Mouse (Mus musculus) spleen, embryonic (tissue): ENCODE measurements around the gene Wsb1.
"Not testable (repeated sequence)": the region's sequence is repeated elsewhere in the genome, so short reads cannot be mapped to it uniquely, and the experiment has no call there.

Source experiments
- CTCF ChIA-PET: fragments of 350-600 bp; sonication (Branson Sonifier 250); formaldehyde crosslinking; loops from one replicate; lab custom pipeline; 2022; lab: Charles Lee

Gene Wsb1

DNA sequence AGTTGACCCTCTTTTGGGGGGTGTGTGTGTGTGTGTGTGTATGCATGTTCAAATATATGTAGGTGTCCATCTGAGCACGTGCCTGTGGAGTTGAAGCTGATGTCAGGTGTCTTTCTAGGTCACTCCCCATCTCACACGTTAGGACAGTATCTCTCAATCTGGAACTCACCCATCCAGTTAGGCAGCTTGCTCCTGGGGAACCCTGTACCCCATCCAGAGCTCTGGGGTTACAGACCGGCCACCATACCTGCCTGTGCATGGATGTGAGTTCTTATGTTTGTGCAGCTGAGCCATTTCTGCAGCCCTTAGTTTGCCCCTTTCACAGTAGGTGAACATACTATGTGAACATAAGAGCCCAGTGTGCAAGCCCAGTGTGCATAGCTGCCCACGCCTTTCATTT, 18.6 kb upstream of the Wsb1 start:
- CTCF ChIA-PET: no interaction called here

DNA sequence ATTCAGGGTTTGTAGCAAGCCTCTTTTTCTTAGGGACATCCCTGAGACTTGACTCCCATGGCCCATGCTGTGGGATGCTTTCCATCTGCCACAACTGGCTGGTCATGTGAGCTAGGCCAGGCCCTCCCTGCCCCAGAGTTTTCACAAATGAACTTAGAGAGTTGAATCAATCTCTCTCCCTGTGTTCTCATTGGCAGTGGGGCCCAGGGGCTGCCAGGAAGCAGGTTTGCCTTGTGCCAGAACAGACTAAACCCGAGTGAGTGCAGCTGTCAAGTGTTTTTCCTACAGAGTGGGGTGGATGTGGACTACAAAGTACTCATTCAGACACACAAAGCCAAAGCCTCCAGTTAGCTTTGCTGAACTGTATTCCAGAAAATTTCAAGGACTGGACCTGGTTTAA, 12.7 kb upstream of the Wsb1 start:
- CTCF ChIA-PET: no interaction called here

DNA sequence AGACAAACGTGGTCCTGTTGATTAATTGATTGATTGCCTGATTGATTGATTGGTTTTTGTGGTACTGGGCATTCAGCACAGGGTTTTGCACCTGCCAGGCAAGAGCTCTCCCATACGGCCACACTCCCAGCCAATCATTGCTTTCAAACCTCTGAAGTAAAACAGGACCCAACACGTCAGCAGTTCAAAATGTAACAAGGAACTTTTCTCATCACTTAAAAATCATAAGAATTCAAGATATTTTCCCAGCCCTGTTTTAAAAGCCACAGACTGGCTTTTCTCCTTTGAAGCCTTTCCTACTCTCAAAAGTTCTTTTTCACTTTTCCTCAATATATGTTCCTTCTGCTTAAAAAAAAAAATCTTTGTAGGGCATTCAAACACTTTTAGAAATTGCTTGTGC, 9.9 kb upstream of the Wsb1 start:
- CTCF ChIA-PET: interaction anchor here (0.7 kb wide), 1 partner anchor 740 kb away, joined by 3 read pairs; no protein-coding TSS in a partner anchor

DNA sequence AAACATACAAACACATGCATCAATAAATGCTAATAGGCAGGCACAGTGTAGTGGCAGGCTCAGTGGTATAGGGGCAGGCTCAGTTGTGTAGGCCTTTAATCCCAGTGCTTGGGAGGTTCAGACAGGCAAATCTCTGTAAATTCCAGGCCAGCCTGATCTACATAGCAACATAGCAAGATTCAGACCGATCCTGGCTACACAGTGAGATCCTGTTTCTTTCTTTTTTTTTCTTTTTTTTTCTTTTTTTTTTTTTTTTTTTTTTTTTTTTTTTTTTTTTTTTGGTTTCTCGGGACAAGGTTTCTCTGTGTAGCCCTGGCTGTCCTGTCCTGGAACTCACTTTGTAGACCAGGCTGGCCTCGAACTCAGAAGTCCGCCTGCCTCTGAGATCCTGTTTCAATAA, 5.7 kb upstream of the Wsb1 start:
- CTCF ChIA-PET: not testable (repeated sequence)

DNA sequence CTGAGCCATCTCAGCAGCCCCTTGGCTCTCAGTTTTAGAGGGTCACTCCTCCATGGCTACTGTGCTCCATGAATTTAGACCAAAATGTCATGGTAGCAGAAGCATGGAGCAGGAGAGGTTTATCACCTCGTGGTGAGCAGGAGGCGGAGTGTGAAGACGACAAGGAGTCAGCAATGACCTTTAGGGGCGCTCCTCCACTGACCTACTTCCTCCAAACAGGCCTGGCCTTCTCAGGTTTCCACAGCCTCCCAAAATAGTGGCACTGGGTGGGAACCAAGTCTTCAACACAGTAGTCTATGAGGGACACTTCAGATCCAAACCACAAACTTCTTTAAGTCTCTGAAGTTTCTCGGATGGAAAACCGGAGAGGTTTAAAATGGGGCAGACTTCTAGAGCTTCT, 4.3 kb upstream of the Wsb1 start:
- CTCF ChIA-PET: no interaction called here

DNA sequence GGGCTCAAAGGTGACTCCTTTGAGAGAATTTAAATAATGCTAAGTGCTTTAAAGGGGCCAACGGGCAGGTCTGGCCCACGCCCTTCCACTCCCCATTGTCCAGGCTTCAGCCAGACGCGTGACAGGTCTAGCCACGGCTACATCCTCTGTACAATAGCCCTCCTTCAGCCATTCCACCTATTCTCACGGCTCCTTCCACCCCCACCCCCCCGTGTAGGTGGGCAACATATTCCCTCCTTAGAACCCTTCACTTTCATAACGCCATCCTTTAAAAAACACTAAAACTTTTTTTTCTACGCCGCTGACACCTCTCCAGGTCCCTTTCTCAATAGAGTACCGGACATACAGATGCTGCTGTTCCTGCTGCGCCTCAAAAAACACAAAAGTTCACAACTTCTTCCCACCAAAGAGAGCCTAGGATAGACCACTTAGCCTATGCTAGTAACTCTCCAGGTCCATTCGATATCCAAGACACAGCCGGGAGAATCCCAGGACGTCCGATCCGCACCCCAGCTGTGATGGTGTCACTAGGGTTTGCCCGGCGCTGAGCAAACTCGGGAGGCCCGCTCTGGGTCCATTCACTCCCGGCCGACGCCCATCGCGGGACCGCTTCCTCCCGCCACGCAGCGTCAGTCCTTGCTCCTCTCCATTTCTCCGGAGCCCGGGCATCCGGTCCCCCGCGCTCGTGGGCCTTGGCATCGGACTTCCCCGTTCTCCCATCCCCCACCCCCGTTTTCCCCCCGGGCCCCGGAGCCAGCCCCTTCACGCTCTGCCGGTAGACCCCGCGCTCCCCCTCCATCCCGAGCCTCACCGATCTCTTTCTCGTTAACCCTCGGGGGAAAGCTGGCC, 705 bp downstream of the Wsb1 start:
- CTCF ChIA-PET: no interaction called here

DNA sequence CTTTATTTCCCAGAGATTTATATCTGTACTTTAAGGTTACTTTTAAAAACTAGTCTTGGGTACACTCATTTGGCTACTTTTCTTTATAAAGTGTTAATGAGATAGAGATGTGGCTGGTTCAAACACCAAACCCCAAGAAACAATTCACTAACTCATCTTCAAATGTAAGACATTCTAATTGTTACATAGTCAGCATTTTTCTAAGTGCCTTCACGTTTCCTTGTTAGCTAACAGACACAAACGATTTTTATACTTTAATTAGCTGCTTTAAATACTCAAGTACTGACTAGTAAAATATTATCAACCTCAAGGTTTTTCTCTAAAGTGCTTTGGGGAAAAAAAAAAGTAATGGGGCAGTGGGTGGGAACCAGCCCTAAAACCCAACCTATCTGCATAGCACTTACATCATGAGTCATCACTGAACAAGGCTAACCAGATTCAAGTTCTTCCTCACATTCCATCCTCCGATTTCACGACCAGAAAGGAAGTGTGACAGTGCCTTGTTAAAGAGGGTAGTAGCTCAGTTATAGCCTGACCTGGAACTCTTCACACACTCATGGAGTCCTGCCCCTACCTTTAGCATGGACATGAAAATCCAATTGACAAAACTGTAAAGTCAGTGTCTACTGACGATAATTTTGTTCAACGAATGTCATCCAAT, 1.5 kb downstream of the Wsb1 start:
- CTCF ChIA-PET: interaction anchor here (0.9 kb wide), 1 partner anchor 39 kb away, joined by 4 read pairs; no protein-coding TSS in a partner anchor

DNA sequence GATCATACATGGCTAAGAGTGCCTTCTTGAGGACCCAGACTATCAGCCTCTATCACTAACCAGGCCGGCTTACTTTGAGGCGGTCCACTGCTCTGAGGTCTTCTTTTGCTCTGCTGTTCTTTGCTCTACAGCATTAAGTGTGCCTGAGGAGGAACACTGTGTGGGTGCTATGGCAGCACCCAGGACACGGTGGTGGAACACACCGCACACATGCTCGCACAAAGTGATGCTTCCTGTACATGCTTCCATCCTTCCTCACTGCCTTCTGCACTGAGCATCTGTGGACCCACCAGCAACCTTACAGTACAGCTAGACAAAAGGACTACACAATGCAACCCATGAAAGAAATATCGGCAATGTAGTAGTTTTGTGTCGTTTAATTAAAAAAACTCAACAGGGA, 15.4 kb downstream of the Wsb1 start:
- CTCF ChIA-PET: interaction anchor here (0.6 to 0.7 kb wide), 2 partner anchors 15 to 49 kb away, joined by 3 read pairs; no protein-coding TSS in a partner anchor

DNA sequence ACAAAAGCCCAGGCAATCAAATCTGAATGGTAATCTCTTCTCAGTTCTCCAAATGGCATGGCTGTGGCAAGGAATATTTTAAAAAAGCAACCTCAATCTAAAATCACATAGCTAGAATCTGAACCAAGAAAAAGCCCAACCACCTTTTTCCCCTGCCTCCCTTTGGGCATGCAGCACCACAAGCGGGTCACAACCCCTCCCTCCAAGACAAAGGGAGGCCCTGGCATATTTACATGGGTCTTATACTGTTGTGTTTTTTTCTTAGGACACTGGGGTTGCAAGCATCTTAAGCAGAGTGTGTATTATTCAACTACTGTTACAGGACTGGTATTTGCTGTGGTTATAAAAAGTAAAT, 16.1 kb downstream of the Wsb1 start:
- CTCF ChIA-PET: interaction anchor here (0.7 kb wide), 1 partner anchor 50 kb away, joined by 3 read pairs; no protein-coding TSS in a partner anchor

DNA sequence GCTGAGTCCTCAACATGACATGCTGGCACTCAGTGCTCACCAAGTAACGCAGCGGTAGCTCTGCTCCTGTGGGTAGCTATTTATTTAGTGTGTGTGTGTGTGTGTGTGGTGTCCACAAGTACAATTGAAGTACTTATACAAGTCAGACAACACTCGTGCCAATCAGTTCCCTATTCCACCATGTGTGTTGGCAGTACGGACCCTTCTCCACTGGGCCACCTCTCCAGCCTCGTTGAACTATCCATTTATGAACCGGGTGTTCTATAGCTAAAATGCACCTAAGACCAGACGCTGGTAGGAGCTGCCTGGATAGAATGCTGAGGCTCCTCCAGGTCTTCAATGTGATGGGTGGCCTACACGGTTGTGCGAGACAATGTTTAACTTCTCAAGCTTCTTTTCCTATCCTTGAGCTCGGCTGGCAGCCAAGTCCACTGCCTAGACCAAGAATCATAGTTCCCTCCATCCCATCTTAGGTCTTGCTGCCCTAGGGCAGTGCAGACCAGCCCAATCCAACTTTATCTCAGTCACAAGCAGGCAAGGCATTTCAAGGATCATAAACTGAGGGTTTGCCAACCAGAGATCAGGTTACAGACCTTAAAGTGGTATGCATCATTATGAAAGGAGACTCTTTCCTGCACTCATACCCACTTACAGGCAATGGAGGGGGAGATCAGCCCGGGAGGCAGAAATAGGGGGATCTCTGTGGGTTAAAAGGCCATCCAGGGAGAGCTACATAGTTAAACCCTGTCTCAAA, 16.6 kb downstream of the Wsb1 start:
- CTCF ChIA-PET: no interaction called here

DNA sequence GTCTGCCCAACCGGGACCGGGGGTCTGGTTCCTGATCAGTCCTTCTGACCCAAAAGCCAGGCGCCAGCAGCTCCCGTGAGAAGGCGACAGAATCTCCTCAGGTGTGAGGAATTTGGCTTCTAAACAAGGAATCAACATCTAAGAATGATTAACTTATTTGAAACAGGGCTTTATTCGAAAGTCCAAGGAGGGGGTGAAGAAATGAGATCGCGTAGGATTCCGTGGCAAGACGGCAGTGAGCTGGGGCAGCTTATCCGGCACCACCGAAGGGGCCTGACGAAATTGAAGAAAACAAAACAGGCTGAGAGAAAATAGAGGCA, 24.3 kb downstream of the Wsb1 start:
- CTCF ChIA-PET: no interaction called here

DNA sequence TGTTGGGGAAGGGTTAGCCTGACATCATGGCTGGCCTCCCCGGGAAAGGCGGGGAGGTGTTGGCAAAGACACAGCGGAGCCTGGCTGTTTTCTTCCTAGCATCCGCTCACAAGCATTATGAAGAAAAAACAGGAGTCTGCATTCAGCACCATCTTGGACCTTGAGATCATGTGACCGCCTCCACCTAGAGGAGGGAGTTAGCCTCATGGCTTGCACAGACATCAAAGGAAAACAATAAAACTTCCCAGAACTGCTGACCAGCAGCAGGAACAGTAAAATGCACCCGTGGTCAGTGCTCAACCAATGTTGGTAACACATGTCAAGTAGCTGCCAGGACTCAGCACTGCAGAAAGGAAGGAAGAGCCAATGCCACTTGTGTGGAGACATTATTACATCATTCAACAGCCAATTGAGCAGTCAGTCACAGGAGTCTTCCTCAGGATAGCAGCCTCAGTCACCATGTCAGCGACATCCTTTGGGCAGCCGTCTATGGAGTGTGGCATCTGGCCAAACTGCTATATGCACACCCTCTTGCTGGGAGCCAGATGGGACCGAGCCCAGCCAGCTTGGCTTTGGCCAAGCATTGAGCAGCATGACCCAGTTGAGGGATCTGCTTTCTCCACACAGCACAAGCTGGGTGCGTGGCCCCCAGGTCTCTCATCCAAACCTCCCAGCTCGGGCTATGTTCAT, 24.8 kb downstream of the Wsb1 start:
- CTCF ChIA-PET: no interaction called here

DNA sequence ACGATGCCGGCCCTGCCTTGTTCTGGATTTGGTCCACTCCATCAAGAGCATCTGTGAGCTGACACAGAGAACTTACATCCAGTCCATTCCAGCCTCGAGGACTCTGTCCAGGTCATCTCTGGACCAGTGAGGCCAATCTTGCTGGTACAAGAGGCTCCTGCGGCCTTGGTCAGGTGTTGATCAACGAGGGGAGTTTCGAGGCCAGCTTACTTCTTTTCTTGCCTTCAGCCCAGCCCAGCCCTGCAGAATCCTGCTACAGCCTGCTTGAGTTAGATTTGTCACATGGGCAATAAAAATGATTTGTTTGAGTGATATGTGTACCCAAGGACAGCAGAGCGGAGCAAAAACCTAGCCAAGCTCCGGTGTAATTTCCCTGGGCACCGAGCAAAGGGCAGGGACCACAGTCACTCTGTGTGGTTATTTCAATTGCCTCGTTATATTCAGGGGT, 25.4 kb downstream of the Wsb1 start:
- CTCF ChIA-PET: interaction anchor here (0.5 to 0.6 kb wide), 2 partner anchors 10 to 146 kb away, joined by 3 to 16 read pairs; no protein-coding TSS in a partner anchor

DNA sequence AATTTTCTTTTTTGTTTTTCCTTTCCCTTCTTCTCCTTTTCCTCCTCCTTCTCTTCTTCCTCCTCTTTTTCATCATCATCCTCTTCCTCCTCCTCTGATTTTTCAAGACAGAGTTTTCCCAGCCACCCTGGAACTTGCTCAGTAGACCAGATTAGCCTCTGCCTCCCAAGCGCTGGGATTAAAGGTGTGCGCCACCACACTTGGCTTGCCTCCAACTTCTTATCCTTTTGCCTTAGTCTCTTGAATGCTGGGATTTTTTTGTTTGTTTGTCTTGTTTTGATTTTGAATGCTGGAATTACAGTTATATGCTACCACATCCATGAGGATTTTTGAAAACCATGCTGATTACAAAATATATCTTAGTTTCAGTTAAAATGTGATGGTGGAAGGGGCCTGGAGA, 26.4 kb downstream of the Wsb1 start:
- CTCF ChIA-PET: no interaction called here

DNA sequence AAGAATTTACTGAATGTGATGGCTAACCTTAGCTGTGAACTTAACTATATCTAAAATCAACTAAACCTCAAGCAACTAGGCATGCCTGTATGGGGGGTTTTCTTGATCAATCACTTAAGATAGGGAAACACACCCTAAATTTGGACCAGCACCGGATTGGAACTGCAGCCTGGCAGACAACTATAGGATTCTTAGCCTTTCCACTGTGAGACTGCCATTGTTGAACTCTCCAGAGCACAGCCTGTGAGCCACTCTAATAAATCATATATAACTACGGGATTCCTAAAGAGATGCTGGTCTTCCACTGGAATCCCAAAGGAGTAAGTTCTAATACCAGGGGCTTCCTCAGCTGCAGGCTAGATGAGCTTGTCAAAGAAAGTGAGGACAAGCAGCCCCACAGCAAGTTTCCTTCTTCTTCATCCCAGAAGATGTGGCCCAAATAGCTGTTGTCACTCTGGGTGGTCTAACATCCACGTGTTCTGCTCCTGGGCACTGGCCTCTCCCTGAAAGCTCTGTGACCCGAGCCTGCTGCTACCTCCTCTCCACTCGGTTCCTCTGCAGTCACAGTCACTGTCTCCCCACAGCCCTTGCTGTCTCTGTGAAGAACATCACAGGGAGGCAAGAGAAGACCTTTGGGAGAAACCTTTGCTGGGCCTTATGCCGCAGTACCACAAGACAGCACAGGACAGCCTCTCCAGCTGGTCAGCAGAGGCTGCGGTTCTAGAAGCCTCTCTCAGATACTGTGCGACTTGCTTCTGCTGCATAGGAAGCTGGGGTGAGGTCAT, 28.9 kb downstream of the Wsb1 start:
- CTCF ChIA-PET: no interaction called here

DNA sequence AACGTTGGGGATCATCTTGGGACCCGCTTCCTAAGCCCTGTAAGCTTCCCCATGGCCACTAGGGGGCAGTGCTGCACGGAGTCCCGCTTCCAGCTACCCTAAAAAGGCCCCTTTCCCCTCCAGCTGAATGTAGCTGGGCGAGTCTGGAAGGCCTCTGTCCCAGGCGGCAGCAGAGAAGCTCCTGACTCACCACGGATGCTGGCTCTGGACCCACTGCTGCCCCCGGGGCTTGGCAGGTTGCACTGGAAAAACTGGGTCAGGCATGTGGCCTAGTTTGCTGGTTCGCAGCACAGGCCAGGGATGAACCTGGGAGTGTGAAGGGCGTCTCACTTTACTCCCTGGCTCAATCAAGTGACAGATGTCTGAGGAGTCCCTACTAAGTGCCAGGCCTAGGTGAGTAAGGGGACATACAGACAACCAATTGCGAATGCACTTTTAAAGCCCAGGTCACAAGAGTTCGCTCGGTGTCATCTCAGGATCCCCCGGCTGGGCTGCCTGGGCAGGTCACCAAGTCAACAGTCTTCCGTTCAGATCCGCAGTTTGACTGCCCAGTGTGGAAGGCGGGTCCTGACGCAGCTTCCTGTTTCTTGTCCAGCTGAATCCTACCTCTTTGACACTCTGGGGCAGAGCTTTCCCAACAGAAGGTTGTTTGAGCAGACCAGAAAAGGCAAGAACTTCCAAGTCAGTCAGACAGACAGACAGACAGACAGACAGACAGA, 29.8 kb downstream of the Wsb1 start:
- CTCF ChIA-PET: interaction anchor here (0.7 to 1.6 kb wide), 3 partner anchors 15 to 76 kb away, joined by 3 to 4 read pairs (median 3); no protein-coding TSS in a partner anchor

DNA sequence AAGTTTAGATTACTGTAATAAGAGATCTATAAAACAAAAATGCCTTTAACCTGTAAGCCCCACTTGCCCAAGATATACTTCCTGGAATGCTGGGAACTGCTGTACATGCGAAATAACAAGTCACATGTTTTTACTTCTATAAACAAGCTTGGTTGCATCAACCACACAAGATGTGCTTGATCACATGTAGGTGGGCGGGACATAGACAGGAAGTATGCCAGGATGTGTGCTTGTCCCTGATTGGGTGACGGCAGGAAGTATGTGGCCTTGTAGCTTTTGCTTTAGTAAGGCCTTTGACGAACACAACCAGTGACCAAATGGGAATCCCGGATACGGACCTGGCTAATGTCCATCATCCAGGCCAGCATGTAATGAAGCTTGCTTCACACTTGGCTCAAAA, 31.1 kb downstream of the Wsb1 start:
- CTCF ChIA-PET: interaction anchor here (0.5 to 1.6 kb wide), 3 partner anchors 22 to 149 kb away, joined by 4 to 6 read pairs (median 4); no protein-coding TSS in a partner anchor

DNA sequence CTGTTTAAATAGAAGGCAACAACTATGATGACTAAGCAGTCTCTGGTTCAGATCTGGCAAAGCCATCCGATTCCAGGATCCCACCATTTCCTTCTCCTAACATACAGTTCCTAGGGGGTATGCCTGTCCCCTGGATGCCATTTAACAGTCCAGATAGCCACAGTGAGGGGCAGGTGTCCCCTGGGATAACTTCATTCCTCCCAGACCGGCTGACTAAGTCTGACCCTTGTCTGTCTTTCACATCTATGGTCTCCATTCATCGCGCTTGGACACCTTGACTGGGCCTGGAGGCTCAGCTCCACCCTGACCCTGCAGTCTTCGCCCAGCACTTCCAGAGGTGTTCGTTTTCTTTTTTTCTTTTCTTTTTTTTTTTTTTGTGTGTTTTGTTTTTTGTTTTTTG, 31.8 kb downstream of the Wsb1 start:
- CTCF ChIA-PET: interaction anchor here (0.7 kb wide), 1 partner anchor 158 kb away, joined by 3 read pairs; no protein-coding TSS in a partner anchor

DNA sequence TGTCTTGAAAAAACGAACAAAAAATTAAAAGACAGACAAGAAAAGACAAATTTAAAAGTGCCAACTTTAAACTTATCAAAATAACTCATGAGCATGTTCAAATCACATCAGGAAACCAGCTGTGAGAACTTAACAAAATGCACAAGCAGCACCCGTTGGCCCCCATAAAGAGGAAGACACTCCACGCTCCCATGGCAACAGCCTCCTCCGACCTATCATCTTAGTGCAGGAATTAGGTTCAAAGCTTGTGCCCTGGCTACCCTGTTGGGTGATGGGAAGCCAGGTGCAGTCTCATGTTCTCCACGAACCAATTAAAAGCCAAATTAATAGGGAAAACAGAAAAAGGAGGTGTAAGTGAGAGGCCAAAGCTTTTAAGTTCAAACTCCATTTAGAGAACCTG, 32.8 kb downstream of the Wsb1 start:
- CTCF ChIA-PET: interaction anchor here (1.1 kb wide), 1 partner anchor 75 kb away, joined by 6 read pairs; the partner anchor contains the start of gene Gm9964
